Mouse (Mus musculus): ENCODE measurements around the gene 1110059E24Rik.
A peak's percentile ranks its signal among the peaks of the same experiment; 100 is the strongest.

1110059E24Rik gene

DNA sequence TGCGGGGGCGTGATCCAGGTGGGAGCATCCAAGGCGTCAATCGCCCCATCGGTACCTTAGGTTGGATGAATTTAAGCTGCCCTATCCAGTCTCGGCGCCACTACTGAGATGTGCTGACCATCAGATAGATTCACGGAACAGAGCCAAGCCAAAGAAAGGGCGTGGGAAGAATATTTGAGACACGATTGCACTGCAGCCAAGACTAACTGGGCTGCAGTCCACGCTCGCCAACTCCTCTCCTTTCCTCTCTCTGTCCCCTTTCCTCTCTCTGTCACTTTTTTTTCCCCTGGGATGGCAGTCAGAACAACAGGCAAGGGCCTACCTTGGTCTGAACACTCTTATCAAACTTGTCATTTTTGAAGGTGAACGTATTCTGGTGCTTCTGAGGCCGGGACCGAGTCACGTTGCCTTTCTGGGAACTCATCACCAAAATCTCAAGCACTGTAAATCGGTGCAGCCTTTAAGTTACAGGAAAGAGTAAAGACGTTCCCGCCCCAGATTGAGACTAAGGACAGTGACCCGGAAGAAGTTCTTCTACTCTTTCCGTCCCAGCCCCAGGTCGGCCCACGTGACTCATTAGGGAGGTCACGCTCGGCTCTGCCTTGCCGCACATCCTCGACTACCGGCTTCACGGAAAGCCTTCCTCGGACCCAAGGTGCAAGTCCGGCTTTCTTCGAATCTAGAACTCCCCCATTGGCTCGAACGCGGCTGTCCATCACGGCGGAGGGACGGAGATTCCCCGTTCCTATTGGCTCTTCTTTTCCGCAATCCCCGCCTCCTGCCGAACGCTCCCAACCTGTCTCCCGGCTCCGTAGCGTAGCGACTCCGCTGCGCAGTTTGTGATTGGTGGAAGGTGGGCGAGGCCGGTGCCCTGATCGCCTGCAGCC is at the start of gene 1110059E24Rik:
Gene 1110059E24Rik (minus strand): TSS at position 692 of the 887 bp plus-strand sequence.
- peak; percentile 98 for DNase-seq (ENCODE audit: low read depth, low spot score)
- no peaks in the 10 kb centered on the region for H3K36me3 ChIP-seq (ENCODE audit: control insufficient read depth, insufficient read depth, low read length, poor library complexity, severe bottlenecking)
- no peaks in the 10 kb centered on the region for H3K27me3 ChIP-seq (ENCODE audit: control insufficient read depth, insufficient read depth, low read length, poor library complexity, severe bottlenecking)

DNA sequence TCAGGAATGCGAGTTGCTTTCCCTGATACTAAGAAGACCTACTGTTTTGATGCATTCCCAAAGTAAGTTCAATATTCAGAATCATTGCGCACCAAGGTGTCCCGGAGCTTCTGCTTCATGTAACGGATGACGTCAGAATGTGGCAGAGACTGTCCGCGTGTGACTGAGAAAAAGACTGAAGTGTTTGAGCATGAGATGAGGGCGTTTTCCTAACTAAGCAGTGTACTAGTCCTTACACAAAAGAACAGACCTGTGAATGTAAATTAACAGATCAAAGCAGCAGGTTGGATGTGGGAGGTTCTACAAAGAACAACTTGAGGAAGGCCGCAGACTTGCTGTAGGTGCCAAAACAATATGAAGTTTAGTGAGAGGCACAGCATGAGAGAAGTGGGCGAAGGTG is 28.2 kb upstream of the 1110059E24Rik start:
- DNase-seq (ENCODE audit: low read depth, low spot score), result no peak
- Histone ChIP-seq H3K36me3 (ENCODE audit: control insufficient read depth, insufficient read depth, low read length, poor library complexity, severe bottlenecking) (peaks cover 18% of the 10 kb centered on the region), H3K27me3 (ENCODE audit: control insufficient read depth, insufficient read depth, low read length, poor library complexity, severe bottlenecking) (no peaks in the 10 kb centered on the region)

DNA sequence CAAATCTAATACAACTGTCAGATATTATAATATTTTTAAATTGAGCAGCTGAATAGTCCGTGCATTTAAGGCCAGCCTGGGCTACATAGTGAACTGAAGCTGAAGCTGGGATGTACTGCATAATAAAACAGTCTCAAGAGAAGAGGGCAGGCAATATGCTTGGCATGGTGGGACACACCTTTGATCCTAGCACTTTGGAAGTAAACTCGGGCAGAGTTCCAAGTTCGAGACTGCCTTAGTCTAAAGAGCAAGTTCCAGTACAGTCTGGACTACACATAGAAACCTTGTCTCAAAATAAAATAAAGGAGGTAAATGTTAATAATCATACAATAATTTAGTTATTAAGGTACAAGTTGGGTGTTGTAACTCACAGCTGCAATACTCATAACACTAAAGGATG is 27.3 kb upstream of the 1110059E24Rik start:
- Histone ChIP-seq H3K36me3 (ENCODE audit: control insufficient read depth, insufficient read depth, low read length, poor library complexity, severe bottlenecking) (peaks cover 14% of the 10 kb centered on the region), H3K27me3 (ENCODE audit: control insufficient read depth, insufficient read depth, low read length, poor library complexity, severe bottlenecking) (no peaks in the 10 kb centered on the region)
- no peak for DNase-seq (ENCODE audit: low read depth, low spot score)

DNA sequence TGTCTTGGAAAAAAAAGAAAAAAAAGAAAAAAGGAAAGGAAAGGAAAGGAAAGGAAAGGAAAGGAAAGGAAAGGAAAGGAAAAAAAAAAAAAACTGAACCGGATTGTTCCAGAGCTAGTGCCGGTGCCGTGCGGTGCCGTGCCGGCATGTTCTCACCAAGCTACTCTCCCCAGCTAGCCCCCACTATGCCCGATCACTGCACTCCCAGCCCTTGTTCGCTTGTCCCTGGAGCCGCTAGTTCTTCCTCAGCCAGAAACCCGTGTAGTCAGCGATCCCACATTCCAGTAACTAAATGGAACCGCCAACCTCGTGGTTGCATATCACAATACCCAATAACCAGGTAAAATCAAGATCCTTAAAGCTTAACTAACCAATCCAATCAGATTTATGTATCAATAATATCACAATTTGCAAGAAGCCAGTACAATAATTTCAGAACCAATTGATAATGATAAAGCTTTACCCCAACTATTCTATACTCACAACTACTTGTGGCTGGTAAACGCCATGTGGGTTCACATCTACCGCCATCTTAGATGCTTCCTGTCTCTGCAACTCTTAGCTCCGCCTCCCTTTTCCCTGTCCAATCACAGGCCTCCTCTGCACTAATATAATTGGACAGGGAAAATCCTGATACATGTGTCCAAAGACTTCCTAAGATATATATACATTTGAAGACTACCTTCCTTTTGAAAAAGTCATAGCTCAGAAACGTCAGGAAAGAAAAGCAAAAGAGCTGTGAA is 21.7 kb upstream of the 1110059E24Rik start:
- no peak for DNase-seq (ENCODE audit: low read depth, low spot score)
- Histone ChIP-seq H3K27me3 (ENCODE audit: control insufficient read depth, insufficient read depth, low read length, poor library complexity, severe bottlenecking) (no peaks in the 10 kb centered on the region), H3K36me3 (ENCODE audit: control insufficient read depth, insufficient read depth, low read length, poor library complexity, severe bottlenecking) (0 out of 2 replicates have a peak, but pooled peaks cover 2% of the 10 kb centered on the region)

DNA sequence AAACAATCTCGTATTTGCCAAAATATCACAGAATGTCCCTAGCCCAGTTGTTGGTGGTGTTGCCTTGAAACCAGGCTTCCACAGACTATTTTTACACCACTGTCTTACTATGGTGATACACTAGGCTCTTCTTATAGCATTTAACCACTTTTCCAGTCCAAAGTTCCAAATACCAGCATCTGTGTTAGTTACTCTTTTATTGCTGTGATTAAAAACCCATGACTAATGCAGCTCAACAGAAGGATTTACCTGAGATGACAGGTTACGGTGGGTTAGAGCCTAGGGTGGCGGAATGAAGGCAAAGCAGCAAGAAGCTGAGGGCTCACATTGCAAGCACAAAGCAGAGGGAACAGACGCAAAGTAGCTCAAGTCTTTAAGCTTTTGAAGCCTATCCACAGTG is 16.9 kb upstream of the 1110059E24Rik start:
- H3K36me3 ChIP-seq (ENCODE audit: control insufficient read depth, insufficient read depth, low read length, poor library complexity, severe bottlenecking), result no peaks in the 10 kb centered on the region
- DNase-seq (ENCODE audit: low read depth, low spot score), result no peak
- no peaks in the 10 kb centered on the region for H3K27me3 ChIP-seq (ENCODE audit: control insufficient read depth, insufficient read depth, low read length, poor library complexity, severe bottlenecking)

DNA sequence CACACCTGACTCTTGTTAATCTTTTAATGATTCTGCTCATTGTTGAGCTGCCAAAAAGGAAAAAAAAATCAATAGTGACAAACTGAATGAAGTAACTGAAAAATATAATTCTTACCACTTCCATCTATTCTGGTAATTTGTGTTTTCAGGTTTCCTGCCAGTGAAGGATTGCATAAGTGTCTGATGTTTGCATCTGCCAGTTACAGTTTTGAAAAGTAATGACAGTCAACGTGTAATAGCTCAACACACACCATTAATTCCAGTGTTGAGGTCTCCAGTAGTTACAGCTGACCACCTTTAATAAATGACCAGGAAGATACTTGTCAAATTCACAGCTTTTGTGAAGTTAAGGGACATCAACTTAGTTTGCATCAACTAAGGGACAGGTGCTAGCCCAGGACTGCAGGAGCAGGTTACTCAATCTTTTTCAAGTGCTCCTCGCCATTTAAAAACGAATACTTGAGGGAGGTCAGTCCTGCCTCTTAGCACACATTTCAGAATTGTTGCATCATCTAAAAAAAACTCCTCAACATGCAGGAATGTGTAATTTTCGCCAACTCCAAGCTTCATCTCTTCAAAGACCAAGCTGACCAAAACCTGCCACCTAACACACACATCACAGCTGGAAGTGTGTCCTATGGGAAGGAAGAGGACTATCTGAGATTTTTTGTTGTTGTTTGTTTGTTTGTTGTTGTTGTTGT is 11.1 kb upstream of the 1110059E24Rik start:
- no peak for DNase-seq (ENCODE audit: low read depth, low spot score)
- no peaks in the 10 kb centered on the region for H3K36me3 ChIP-seq (ENCODE audit: control insufficient read depth, insufficient read depth, low read length, poor library complexity, severe bottlenecking)
- H3K27me3 ChIP-seq (ENCODE audit: control insufficient read depth, insufficient read depth, low read length, poor library complexity, severe bottlenecking), result no peaks in the 10 kb centered on the region

DNA sequence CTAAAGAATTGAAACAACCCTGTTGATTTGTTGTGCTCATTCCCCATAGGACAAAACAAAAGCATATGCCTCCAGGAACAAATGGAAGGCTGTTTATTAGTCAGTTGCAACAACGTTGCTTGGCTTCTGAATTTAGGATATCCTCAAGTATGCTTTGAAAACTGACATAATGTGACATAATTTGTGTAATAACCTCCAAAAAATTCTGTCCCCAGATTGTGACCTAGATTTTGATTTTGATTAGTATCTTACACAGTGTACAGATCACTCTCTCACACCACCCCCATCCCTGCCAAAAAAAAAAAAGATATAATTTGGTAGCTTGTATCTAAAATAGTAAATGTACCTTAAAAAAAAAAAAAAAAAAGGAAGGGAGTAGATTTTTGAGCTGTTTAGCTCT is 8.0 kb upstream of the 1110059E24Rik start:
- H3K36me3 ChIP-seq (ENCODE audit: control insufficient read depth, insufficient read depth, low read length, poor library complexity, severe bottlenecking), result no peaks in the 10 kb centered on the region
- DNase-seq (ENCODE audit: low read depth, low spot score), result no peak
- H3K27me3 ChIP-seq (ENCODE audit: control insufficient read depth, insufficient read depth, low read length, poor library complexity, severe bottlenecking), result no peaks in the 10 kb centered on the region

DNA sequence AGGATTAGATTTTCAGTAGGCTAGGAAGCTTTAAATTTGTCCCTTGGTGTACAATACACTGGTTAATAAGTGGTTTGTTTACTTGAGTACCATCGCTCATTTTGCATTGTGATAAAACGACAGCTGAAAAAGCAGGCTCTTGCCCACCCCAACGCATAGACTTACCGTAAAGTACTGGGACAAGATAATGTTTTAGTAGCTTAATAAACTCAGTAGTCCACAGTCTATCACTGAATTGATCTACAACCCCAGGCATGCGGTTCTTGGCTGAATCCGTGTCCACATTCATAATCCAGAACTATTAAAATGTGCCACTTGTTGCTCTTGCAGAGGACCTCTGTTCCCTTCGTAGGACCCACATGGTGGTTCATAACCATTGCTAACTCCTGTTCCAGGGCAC is 2.0 kb upstream of the 1110059E24Rik start:
- no peak for DNase-seq (ENCODE audit: low read depth, low spot score)
- H3K36me3 ChIP-seq (ENCODE audit: control insufficient read depth, insufficient read depth, low read length, poor library complexity, severe bottlenecking), result no peaks in the 10 kb centered on the region
- H3K27me3 ChIP-seq (ENCODE audit: control insufficient read depth, insufficient read depth, low read length, poor library complexity, severe bottlenecking), result no peaks in the 10 kb centered on the region

DNA sequence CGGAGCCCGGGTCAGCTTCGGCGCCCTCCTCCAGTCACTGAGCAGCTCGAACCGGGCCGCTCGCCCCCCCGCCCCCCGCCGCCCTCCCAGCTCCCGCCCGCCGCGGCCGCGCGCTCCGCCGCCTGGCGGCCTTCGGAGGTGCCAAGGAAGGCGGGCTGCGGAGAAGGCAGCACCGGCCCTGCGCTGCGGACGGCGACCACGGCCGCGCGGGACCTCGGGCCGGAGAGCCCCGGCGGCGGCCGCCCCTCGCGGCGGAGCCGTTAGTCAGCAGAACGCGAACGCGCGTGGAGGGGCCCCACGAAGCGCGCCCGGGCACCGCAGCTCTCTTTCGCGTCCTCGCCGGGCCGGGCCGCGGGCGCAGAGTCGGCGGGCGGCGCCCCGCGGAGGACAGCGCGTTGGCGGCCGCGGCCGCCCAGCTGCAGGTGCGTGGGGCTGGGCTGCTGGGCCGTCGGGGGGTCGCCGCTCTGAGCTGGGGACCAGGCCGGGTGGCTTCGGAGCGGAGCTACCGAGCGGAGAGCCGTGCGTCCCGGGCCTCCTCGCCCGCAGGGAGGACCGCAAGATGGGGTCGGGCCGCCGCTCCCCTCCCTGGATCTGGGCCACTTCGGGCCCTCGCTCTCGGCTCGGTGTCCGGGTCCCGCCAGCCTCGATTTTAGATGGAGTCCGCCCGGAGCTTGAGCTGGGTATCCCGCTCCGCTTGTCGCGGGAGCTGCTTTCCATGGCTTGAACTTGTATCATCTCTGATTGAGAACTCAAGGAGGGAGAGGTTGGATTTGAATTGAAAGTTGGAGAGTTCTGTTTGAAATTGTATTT is 601 bp upstream of the 1110059E24Rik start, which contains the start of gene Abhd17b:
Gene Abhd17b (plus strand): TSS at position 14 of the 810 bp plus-strand sequence.
- no peaks in the 10 kb centered on the region for H3K27me3 ChIP-seq (ENCODE audit: control insufficient read depth, insufficient read depth, low read length, poor library complexity, severe bottlenecking)
- DNase-seq (ENCODE audit: low read depth, low spot score), result peak; percentile 36
- H3K36me3 ChIP-seq (ENCODE audit: control insufficient read depth, insufficient read depth, low read length, poor library complexity, severe bottlenecking), result no peaks in the 10 kb centered on the region

DNA sequence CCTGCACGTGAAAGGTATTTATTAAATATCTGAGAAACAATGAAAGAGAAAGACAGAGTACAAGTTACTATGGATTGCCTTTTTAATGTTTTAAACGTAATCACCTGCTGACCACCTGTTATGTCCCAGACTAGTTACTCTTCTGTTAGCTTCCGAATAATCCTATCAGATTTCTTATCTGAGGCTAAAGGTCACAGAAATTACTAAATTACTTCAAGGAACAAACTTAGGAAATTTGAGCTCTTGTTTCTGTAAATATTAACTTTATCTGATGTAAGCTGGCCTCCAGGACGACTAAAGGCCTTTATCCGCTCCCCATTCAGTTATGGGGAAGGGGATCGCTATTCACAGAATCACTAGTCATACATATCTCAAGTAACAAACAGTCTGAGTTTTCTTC is 1.1 kb downstream of the 1110059E24Rik start:
- DNase-seq (ENCODE audit: low read depth, low spot score), result no peak
- H3K27me3 ChIP-seq (ENCODE audit: control insufficient read depth, insufficient read depth, low read length, poor library complexity, severe bottlenecking), result no peaks in the 10 kb centered on the region
- no peaks in the 10 kb centered on the region for H3K36me3 ChIP-seq (ENCODE audit: control insufficient read depth, insufficient read depth, low read length, poor library complexity, severe bottlenecking)

DNA sequence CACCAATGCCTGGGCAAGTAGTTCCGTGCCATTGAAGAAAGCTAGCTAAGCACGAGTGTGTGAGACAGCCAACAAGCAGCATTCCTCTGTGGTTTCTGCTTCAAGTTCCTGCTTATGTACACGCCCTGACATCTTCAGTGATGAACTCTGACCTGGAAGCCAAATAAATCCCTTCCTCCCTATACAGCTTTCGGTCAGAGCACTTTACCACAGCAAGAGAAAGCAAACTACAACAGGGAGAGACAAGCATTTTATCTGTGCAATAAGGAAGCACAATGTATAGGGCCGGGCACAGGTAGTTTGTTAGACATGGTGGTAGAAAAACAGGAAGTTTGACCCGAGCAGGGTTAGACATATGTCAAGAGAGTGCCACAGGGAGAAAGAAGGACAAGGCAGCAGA is 6.6 kb downstream of the 1110059E24Rik start:
- peak; percentile 50 for DNase-seq (ENCODE audit: low read depth, low spot score)
- Histone ChIP-seq H3K36me3 (ENCODE audit: control insufficient read depth, insufficient read depth, low read length, poor library complexity, severe bottlenecking) (no peaks in the 10 kb centered on the region), H3K27me3 (ENCODE audit: control insufficient read depth, insufficient read depth, low read length, poor library complexity, severe bottlenecking) (no peaks in the 10 kb centered on the region)

DNA sequence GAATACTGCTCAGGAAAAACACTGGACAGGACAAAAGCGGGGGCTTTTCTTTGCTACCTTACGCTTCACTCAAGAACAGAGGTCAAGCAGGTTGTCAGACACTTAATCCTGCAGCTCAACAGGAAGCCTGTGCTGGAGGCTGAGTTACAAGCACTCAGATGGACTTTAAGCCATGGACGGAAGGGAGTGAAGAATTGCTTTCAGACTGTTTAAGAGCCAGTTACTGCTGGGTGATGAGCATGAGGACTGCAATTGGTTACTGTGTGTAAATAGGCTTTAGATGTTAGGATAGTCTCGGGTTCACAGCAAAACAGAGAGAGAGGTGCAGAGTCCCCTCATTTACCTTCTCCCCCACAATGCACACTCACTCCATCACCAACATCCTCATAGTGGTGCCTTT is 7.5 kb downstream of the 1110059E24Rik start:
- Histone ChIP-seq H3K36me3 (ENCODE audit: control insufficient read depth, insufficient read depth, low read length, poor library complexity, severe bottlenecking) (no peaks in the 10 kb centered on the region), H3K27me3 (ENCODE audit: control insufficient read depth, insufficient read depth, low read length, poor library complexity, severe bottlenecking) (no peaks in the 10 kb centered on the region)
- DNase-seq (ENCODE audit: low read depth, low spot score), result no peak

DNA sequence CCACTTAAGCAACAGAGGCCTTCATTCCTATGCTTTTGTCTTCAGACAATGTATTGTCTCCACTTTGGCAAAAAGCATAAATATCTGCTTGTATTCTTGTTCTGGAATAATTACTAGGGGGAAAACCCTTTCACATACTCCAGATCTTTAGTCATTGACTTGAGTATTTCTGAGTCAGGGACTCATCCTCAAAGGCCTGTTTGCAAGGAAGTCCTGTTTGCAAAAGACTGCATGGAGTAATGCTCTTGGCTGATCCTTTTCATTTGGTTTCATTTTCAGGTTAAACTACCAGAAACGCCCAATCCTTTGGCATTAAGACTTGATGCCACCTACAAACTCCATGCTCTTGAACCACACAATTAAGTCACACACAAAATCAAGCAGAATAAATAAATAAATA is 8.8 kb downstream of the 1110059E24Rik start:
- Histone ChIP-seq H3K36me3 (ENCODE audit: control insufficient read depth, insufficient read depth, low read length, poor library complexity, severe bottlenecking) (no peaks in the 10 kb centered on the region), H3K27me3 (ENCODE audit: control insufficient read depth, insufficient read depth, low read length, poor library complexity, severe bottlenecking) (no peaks in the 10 kb centered on the region)
- no peak for DNase-seq (ENCODE audit: low read depth, low spot score)

DNA sequence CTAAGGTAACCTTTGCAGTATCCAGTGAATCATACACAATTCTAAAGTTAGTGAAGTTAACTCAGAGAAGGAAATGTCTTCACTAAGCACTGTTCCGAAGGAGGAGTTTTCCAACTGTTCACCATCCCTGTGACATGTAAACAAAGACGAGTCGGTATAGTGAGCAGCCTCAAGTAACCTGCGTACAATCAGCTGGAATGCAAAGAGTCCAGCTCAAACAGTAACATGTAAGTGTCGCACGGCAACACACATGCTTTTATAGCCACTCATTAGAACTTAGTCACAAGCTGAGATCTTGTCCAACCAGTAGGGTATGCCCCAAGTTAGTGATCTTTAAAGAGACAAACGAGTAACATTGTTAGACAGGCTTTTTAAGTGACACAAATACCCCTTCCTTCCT is 15.1 kb downstream of the 1110059E24Rik start:
- Histone ChIP-seq H3K36me3 (ENCODE audit: control insufficient read depth, insufficient read depth, low read length, poor library complexity, severe bottlenecking) (no peaks in the 10 kb centered on the region), H3K27me3 (ENCODE audit: control insufficient read depth, insufficient read depth, low read length, poor library complexity, severe bottlenecking) (no peaks in the 10 kb centered on the region)
- no peak for DNase-seq (ENCODE audit: low read depth, low spot score)

Measured in splenic B cell, adult 2 months (primary cell).